Mouse (Mus musculus): ENCODE data around the gene Rasl10b. TPM values are rescaled to one million over a fixed set of nuclear protein-coding genes. Genes with fewer than 3 reads are reported as not detected.

Gene Rasl10b
- polyA plus RNA-seq (2015; fragmentation: Nextera tagmentation; extraction: Ambion mirVana): 5.7 and 9.1 TPM in 2 replicates

GRCm38 (mm10) chr11:83409087-83409754 is at the start of gene Rasl10b:
Rasl10b (plus strand) TSS chr11:83409137.
- peak within 1 kb of the TSS; percentile 79 for H3K4me3 ChIP-seq (ENCODE audit: low read length)
- 1% methylated on average over 44 of the region's 44 CpGs for WGBS
- peak; percentile 68 for ATAC-seq (replicated peaks; ENCODE audit: extremely low read depth, insufficient read depth, low FRiP score)

GRCm38 (mm10) chr11:83364656-83365055 is 44.3 kb upstream of the Rasl10b start:
- 91% methylated on average over 6 of the region's 6 CpGs for WGBS
- ATAC-seq (replicated peaks; ENCODE audit: extremely low read depth, insufficient read depth, low FRiP score): no peak

More at GRCm38 (mm10) chr11:83409087-83409754, at the start of gene Rasl10b:
- no peaks in the 10 kb centered on the region for H3K9me3 ChIP-seq (replicated peaks; ENCODE audit: control insufficient read depth, low read length)
- H3K36me3 ChIP-seq (ENCODE audit: control insufficient read depth, insufficient read depth): no peaks in the 10 kb centered on the region; the same call in 1 of the 2 replicates
- H3K27me3 ChIP-seq (ENCODE audit: control insufficient read depth, insufficient read depth, low read length): peaks cover 5% of the 10 kb centered on the region
- peak within 1 kb of the TSS; percentile 51; the same call in 1 of the 2 replicates for H3K27ac ChIP-seq (ENCODE audit: low read length)
- peak within 1 kb of the TSS; percentile 86 for H3K9ac ChIP-seq (ENCODE audit: low read length)
- H3K4me2 ChIP-seq (ENCODE audit: low read depth, low read length): peak within 1 kb of the TSS; percentile 88
- peaks cover 10% of the 10 kb centered on the region; the same call in 1 of the 2 replicates for H3K4me1 ChIP-seq (ENCODE audit: control insufficient read depth, insufficient read depth, low read length)

GRCm38 (mm10) chr11:83371267-83371666 is 37.7 kb upstream of the Rasl10b start:
- no peak for ATAC-seq (replicated peaks; ENCODE audit: extremely low read depth, insufficient read depth, low FRiP score)
- no peak overlapping the region for H3K4me3 ChIP-seq (ENCODE audit: low read length)
- H3K9me3 ChIP-seq (replicated peaks; ENCODE audit: control insufficient read depth, low read length): no peaks in the 10 kb centered on the region
- H3K4me1 ChIP-seq (ENCODE audit: control insufficient read depth, insufficient read depth, low read length): no peaks in the 10 kb centered on the region
- H3K27me3 ChIP-seq (ENCODE audit: control insufficient read depth, insufficient read depth, low read length): no peaks in the 10 kb centered on the region
- H3K9ac ChIP-seq (ENCODE audit: low read length): no peak overlapping the region
- no peak overlapping the region for H3K27ac ChIP-seq (ENCODE audit: low read length)
- WGBS: 92% methylated on average over 4 of the region's 4 CpGs
- no peak overlapping the region for H3K4me2 ChIP-seq (ENCODE audit: low read depth, low read length)
- peaks cover 35% of the 10 kb centered on the region for H3K36me3 ChIP-seq (ENCODE audit: control insufficient read depth, insufficient read depth)

More at GRCm38 (mm10) chr11:83364656-83365055, 44.3 kb upstream of the Rasl10b start:
- H3K27me3 ChIP-seq (ENCODE audit: control insufficient read depth, insufficient read depth, low read length): no peaks in the 10 kb centered on the region
- no peaks in the 10 kb centered on the region for H3K4me1 ChIP-seq (ENCODE audit: control insufficient read depth, insufficient read depth, low read length)
- no peak overlapping the region for H3K27ac ChIP-seq (ENCODE audit: low read length)
- H3K4me3 ChIP-seq (ENCODE audit: low read length): no peak overlapping the region
- H3K4me2 ChIP-seq (ENCODE audit: low read depth, low read length): no peak overlapping the region
- no peak overlapping the region for H3K9ac ChIP-seq (ENCODE audit: low read length)
- peaks cover 35% of the 10 kb centered on the region for H3K36me3 ChIP-seq (ENCODE audit: control insufficient read depth, insufficient read depth)
- H3K9me3 ChIP-seq (replicated peaks; ENCODE audit: control insufficient read depth, low read length): no peaks in the 10 kb centered on the region

GRCm38 (mm10) chr11:83379745-83380341 is 29.1 kb upstream of the Rasl10b start:
- Histone ChIP-seq H3K4me3 (ENCODE audit: low read length) (no peak overlapping the region), H3K9me3 (replicated peaks; ENCODE audit: control insufficient read depth, low read length) (no peaks in the 10 kb centered on the region), H3K27me3 (ENCODE audit: control insufficient read depth, insufficient read depth, low read length) (no peaks in the 10 kb centered on the region), H3K4me1 (ENCODE audit: control insufficient read depth, insufficient read depth, low read length) (peaks cover 7% of the 10 kb centered on the region), H3K9ac (ENCODE audit: low read length) (no peak overlapping the region), H3K4me2 (ENCODE audit: low read depth, low read length) (no peak overlapping the region), H3K36me3 (ENCODE audit: control insufficient read depth, insufficient read depth) (peaks cover 13% of the 10 kb centered on the region), H3K27ac (ENCODE audit: low read length) (no peak overlapping the region; the same call in 1 of the 2 replicates)
- 48% methylated on average over 7 of the region's 7 CpGs for WGBS
- no peak for ATAC-seq (replicated peaks; ENCODE audit: extremely low read depth, insufficient read depth, low FRiP score)

GRCm38 (mm10) chr11:83382876-83383531 is 25.9 kb upstream of the Rasl10b start:
- Histone ChIP-seq H3K4me2 (ENCODE audit: low read depth, low read length) (no peak overlapping the region), H3K27me3 (ENCODE audit: control insufficient read depth, insufficient read depth, low read length) (no peaks in the 10 kb centered on the region), H3K4me1 (ENCODE audit: control insufficient read depth, insufficient read depth, low read length) (peaks cover 7% of the 10 kb centered on the region), H3K4me3 (ENCODE audit: low read length) (no peak overlapping the region), H3K9me3 (replicated peaks; ENCODE audit: control insufficient read depth, low read length) (no peaks in the 10 kb centered on the region), H3K9ac (ENCODE audit: low read length) (no peak overlapping the region), H3K27ac (ENCODE audit: low read length) (no peak overlapping the region), H3K36me3 (ENCODE audit: control insufficient read depth, insufficient read depth) (peaks cover 7% of the 10 kb centered on the region; the same call in 1 of the 2 replicates)
- WGBS: 75% methylated on average over 9 of the region's 9 CpGs
- ATAC-seq (replicated peaks; ENCODE audit: extremely low read depth, insufficient read depth, low FRiP score): no peak

- H3K9me3 ChIP-seq (replicated peaks; ENCODE audit: control insufficient read depth, low read length): no peaks in the 10 kb centered on the region
- peaks cover 7% of the 10 kb centered on the region; the same call in 1 of the 2 replicates for H3K36me3 ChIP-seq (ENCODE audit: control insufficient read depth, insufficient read depth)
- no peak overlapping the region for H3K4me3 ChIP-seq (ENCODE audit: low read length)
- no peak overlapping the region for H3K9ac ChIP-seq (ENCODE audit: low read length)
- H3K27me3 ChIP-seq (ENCODE audit: control insufficient read depth, insufficient read depth, low read length): no peaks in the 10 kb centered on the region
- no peak overlapping the region for H3K4me2 ChIP-seq (ENCODE audit: low read depth, low read length)
- H3K27ac ChIP-seq (ENCODE audit: low read length): no peak overlapping the region
- H3K4me1 ChIP-seq (ENCODE audit: control insufficient read depth, insufficient read depth, low read length): peaks cover 7% of the 10 kb centered on the region
- ATAC-seq (replicated peaks; ENCODE audit: extremely low read depth, insufficient read depth, low FRiP score): no peak
- 87% methylated on average over 1 of the region's 1 CpGs for WGBS
Measured at GRCm38 (mm10) chr11:83383532-83383887, 25.4 kb upstream of the Rasl10b start.

GRCm38 (mm10) chr11:83393062-83393461 is 15.9 kb upstream of the Rasl10b start:
- peak; percentile 86 for ATAC-seq (replicated peaks; ENCODE audit: extremely low read depth, insufficient read depth, low FRiP score)
- H3K4me1 ChIP-seq (ENCODE audit: control insufficient read depth, insufficient read depth, low read length): peaks cover 22% of the 10 kb centered on the region
- no peaks in the 10 kb centered on the region for H3K9me3 ChIP-seq (replicated peaks; ENCODE audit: control insufficient read depth, low read length)
- 36% methylated on average over 4 of the region's 4 CpGs for WGBS
- H3K27me3 ChIP-seq (ENCODE audit: control insufficient read depth, insufficient read depth, low read length): no peaks in the 10 kb centered on the region
- H3K9ac ChIP-seq (ENCODE audit: low read length): no peak overlapping the region
- H3K27ac ChIP-seq (ENCODE audit: low read length): peak overlapping the region; percentile 92
- H3K4me3 ChIP-seq (ENCODE audit: low read length): no peak overlapping the region
- H3K4me2 ChIP-seq (ENCODE audit: low read depth, low read length): peak overlapping the region; percentile 47
- peaks cover 17% of the 10 kb centered on the region for H3K36me3 ChIP-seq (ENCODE audit: control insufficient read depth, insufficient read depth)

- 38% methylated on average over 6 of the region's 6 CpGs for WGBS
- Histone ChIP-seq H3K9me3 (replicated peaks; ENCODE audit: control insufficient read depth, low read length) (no peaks in the 10 kb centered on the region), H3K4me3 (ENCODE audit: low read length) (no peak overlapping the region), H3K4me1 (ENCODE audit: control insufficient read depth, insufficient read depth, low read length) (peaks cover 22% of the 10 kb centered on the region), H3K27me3 (ENCODE audit: control insufficient read depth, insufficient read depth, low read length) (no peaks in the 10 kb centered on the region), H3K9ac (ENCODE audit: low read length) (no peak overlapping the region), H3K4me2 (ENCODE audit: low read depth, low read length) (no peak overlapping the region), H3K36me3 (ENCODE audit: control insufficient read depth, insufficient read depth) (peaks cover 21% of the 10 kb centered on the region), H3K27ac (ENCODE audit: low read length) (peak overlapping the region; percentile 60)
- no peak for ATAC-seq (replicated peaks; ENCODE audit: extremely low read depth, insufficient read depth, low FRiP score)
Measured at GRCm38 (mm10) chr11:83394802-83395439, 14.0 kb upstream of the Rasl10b start.
